Mouse (Mus musculus) lung, embryonic 14.5 days (tissue): ENCODE data around the gene Ola1. TPM values are rescaled to one million over a fixed set of nuclear protein-coding genes. Genes with fewer than 3 reads are reported as not detected.

Experiments
- ATAC-seq: fragments of 200-750 bp; cut with Nextera tagmentation; 2 replicates; pipeline ENCODE4 v1.8.0; 2017; ENCODE audit warnings: mild to moderate bottlenecking, moderate TSS enrichment, moderate library complexity; ENCODE audit not compliant: insufficient read depth
- DNase-seq: peaks from one replicate; pipeline ENCODE4 v3.0.0-alpha.2; 2015
- H3K27ac ChIP-seq: fragments of 300-500 bp; sonication (generic); 2 replicates; pipeline ENCODE4 v1.5.1; 2014; ENCODE audit warnings: low read depth, mild to moderate bottlenecking, moderate library complexity
- H3K27me3 ChIP-seq: fragments of 300-500 bp; sonication (generic); 2 replicates; pipeline ENCODE4 v1.6.1; 2014; ENCODE audit warnings: low read length, control low read depth; ENCODE audit not compliant: insufficient read depth
- H3K36me3 ChIP-seq: fragments of 300-500 bp; sonication (generic); 2 replicates; pipeline ENCODE4 v1.6.1; 2014; ENCODE audit warnings: control low read depth; ENCODE audit not compliant: insufficient read depth
- H3K4me1 ChIP-seq: fragments of 300-500 bp; sonication (generic); 2 replicates; pipeline ENCODE4 v1.6.1; 2014; ENCODE audit warnings: antibody characterized with exemption, control low read depth; ENCODE audit not compliant: insufficient read depth
- H3K4me2 ChIP-seq: fragments of 300-500 bp; sonication (generic); 2 replicates; pipeline ENCODE4 v1.6.1; 2014; ENCODE audit warnings: mild to moderate bottlenecking
- H3K4me3 ChIP-seq: fragments of 300-500 bp; sonication (generic); 2 replicates; pipeline ENCODE4 v1.5.1; 2014; ENCODE audit warnings: low read depth, low read length
- H3K9ac ChIP-seq: fragments of 300-500 bp; sonication (generic); 2 replicates; pipeline ENCODE4 v1.6.1; 2014
- H3K9me3 ChIP-seq: fragments of 300-500 bp; sonication (generic); 2 replicates; pipeline ENCODE4 v1.6.1; 2016; ENCODE audit warnings: low read depth, low read length, control low read depth
- CTCF ChIP-seq: IDR thresholded peaks from 2 replicates; pipeline ENCODE4 v1.5.1; 2016; ENCODE audit warnings: antibody characterized with exemption, low read depth
- WGBS: fragments of 180-500 bp; shearing (Covaris S2); extraction: QIAGEN DNeasy Blood & Tissue Kit; methylation state at CpG from one replicate; pipeline ENCODE4 v1.1.7; 2014; 5-methylcytosine and 5-hydroxymethylcytosine counted together
- polyA plus RNA-seq: library from polyadenylated mRNA; unstranded; fragments of >200 nt; fragmentation: Nextera tagmentation; extraction: Ambion mirVana; gene quantifications from 2 replicates; pipeline ENCODE4 v1.2.1, GENCODE M21; 2014

Gene Ola1
- polyA plus RNA-seq, 1 experiment from 2014 or later: 79.2 TPM

DNA sequence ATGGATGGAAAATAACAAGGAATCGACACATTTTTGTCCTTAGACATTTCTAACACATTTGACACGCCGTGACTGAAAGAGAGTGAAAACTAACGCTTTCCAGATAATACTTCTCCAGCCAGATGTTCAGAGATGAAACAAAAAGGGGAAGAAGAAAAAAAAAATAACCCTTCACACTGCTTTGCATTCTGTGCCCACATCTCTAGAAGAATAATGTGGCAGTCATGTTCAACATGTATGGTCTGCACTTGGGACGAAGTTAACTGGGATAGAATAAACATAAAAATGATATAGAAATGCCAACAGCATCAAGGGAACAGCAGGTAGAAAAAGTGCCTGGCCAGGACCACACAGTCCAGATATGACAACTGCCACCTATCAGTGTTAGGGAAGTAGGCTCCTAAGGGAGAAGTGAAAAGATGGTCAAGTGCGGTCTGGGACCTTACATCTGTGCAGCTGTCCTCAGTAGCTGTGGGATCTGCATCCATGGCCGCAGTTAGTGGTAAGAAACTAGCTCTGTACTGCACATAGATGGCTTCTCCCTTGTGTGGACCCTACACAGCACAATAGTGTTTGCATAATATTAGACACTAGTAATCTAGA, 149.4 kb downstream of the Ola1 start:
- Histone ChIP-seq H3K36me3 (no peaks in the 10 kb centered on the region), H3K27ac (no peak overlapping the region), H3K27me3 (no peaks in the 10 kb centered on the region), H3K4me3 (no peak overlapping the region), H3K4me2 (no peak overlapping the region), H3K4me1 (no peaks in the 10 kb centered on the region), H3K9me3 (no peaks in the 10 kb centered on the region), H3K9ac (no peak overlapping the region)
- WGBS: 85% methylated on average over 7 of the region's 7 CpGs
- DNase-seq (no peak), ATAC-seq (no peak)
- TF ChIP-seq CTCF: no peak

DNA sequence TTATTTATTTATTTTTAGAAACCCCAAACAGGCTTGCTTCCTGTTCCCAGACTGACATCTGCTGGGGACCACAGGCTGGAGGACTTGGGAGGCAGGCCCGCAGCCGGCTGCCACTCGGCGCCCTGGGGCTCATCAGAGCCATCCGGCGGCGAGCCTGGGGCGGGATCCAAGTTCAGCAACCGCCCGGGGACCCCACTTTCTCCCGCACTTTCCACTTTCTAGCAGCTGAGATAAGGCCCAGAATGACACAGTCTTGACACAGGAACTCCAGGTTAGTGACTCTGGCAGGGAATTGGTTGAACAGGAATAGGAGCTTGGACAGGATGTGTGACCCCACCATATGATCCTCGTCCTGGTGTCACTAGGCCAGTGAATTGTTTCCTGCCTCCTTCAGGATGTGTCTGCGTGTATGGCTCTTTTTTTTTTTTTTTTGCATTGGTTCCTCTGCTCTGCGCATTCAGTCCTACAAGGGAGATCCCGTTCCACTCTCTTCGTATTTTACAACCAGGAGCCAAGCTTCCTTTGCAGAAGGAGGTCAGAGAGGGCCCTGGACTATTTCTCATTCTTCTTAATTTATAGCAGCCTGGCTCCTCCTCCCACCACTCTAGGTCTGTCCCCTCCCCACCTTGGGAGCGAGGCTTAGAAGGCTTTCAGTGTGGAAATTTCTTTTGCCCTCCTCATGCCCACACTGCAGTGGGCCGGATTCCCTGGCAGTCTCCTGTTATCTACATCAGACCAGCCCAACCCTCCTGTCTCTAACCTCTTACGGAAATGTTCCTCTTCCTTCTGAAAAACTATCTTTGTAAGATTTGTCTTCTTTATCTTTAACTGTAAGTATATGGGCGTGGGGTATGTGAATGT, 152.2 kb downstream of the Ola1 start:
- Histone ChIP-seq H3K36me3 (no peaks in the 10 kb centered on the region), H3K9me3 (no peaks in the 10 kb centered on the region), H3K9ac (no peak overlapping the region), H3K27me3 (no peaks in the 10 kb centered on the region), H3K4me2 (peak overlapping the region; percentile 50), H3K4me1 (no peaks in the 10 kb centered on the region), H3K4me3 (no peak overlapping the region), H3K27ac (no peak overlapping the region)
- peak; percentile 51; the same call in 1 of the 2 replicates for TF ChIP-seq CTCF
- peak; percentile 65; the same call in 1 of the 2 replicates for ATAC-seq
- WGBS: 22% methylated on average over 20 of the region's 20 CpGs
- peak; percentile 72 for DNase-seq

GRCm38 (mm10) chr2:73063911-73064619, 154.7 kb downstream of the Ola1 start:
- peak; percentile 30 for DNase-seq
- 63% methylated on average over 14 of the region's 14 CpGs for WGBS
- H3K36me3 ChIP-seq: no peaks in the 10 kb centered on the region
- H3K4me1 ChIP-seq: 0 out of 2 replicates have a peak, but pooled peaks cover 4% of the 10 kb centered on the region
- H3K4me2 ChIP-seq: no peak overlapping the region
- ATAC-seq: no peak
- H3K27ac ChIP-seq: no peak overlapping the region
- H3K9me3 ChIP-seq: no peaks in the 10 kb centered on the region
- no peak overlapping the region for H3K4me3 ChIP-seq
- peak; percentile 39 for TF ChIP-seq CTCF
- H3K27me3 ChIP-seq: no peaks in the 10 kb centered on the region
- H3K9ac ChIP-seq: no peak overlapping the region

DNA sequence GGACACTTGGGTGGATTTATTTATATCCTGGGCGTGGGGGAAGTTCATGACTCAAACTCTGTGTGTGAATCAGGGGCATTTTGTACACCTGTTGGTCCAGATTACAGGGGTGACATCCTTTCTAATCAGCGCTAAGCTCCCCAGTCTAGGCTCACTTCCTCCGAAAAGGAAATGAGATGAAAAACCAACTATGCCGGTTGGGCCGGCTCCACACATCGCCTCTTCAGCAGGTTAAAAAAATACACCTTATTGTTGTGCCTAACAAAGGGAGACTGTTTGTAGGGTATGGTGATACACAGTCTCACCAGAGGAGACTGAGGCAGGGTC, 158.5 kb downstream of the Ola1 start:
- 0 out of 2 replicates have a peak, but pooled peaks cover 4% of the 10 kb centered on the region for H3K4me1 ChIP-seq
- no peak for TF ChIP-seq CTCF
- H3K4me3 ChIP-seq: no peak overlapping the region
- ATAC-seq (no peak), DNase-seq (no peak)
- no peak overlapping the region for H3K4me2 ChIP-seq
- H3K27me3 ChIP-seq: no peaks in the 10 kb centered on the region
- 54% methylated on average over 6 of the region's 6 CpGs for WGBS
- H3K9me3 ChIP-seq: no peaks in the 10 kb centered on the region
- no peak overlapping the region for H3K27ac ChIP-seq
- no peak overlapping the region for H3K9ac ChIP-seq
- no peaks in the 10 kb centered on the region for H3K36me3 ChIP-seq

DNA sequence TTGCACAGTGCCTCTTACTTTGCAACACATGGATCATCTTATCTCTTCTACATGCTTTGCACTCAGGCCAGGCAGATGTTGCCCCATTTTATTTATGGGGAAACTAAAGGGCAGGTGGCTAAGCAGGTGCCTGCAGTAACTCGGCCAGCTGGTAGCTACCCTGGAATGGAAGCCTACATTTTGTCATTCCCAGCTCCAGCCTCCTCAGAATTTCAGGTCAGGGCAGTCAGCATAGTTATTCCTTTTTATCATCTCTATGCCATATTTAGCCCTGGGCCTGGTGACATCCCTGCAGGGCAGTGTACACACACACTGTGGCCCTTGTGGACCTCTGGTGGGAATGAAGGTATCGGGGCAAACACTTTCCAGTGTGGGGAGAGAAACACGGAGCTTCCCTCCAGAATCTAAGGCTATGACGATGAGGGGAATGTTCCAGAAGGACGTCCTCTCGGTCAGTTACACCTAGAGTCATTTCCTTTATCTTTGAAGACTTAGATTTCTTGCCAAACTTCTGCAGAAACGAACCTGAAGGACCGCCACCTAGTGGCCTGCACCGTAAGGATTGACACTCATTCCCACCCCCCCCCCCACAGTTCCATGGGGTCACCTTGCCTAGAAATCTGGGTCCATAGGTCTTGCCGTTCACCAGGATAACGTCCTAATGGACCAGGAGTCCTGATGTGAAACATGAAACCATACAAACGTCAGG, 159.0 kb downstream of the Ola1 start:
- no peak overlapping the region for H3K27ac ChIP-seq
- peak; percentile 55 for TF ChIP-seq CTCF
- WGBS: 24% methylated on average over 12 of the region's 12 CpGs
- H3K27me3 ChIP-seq: no peaks in the 10 kb centered on the region
- H3K4me2 ChIP-seq: no peak overlapping the region
- H3K4me1 ChIP-seq: 0 out of 2 replicates have a peak, but pooled peaks cover 4% of the 10 kb centered on the region
- no peaks in the 10 kb centered on the region for H3K9me3 ChIP-seq
- H3K36me3 ChIP-seq: no peaks in the 10 kb centered on the region
- H3K9ac ChIP-seq: no peak overlapping the region
- ATAC-seq: no peak
- H3K4me3 ChIP-seq: no peak overlapping the region
- DNase-seq: peak; percentile 65

- Histone ChIP-seq H3K4me2 (no peak overlapping the region), H3K4me1 (0 out of 2 replicates have a peak, but pooled peaks cover 4% of the 10 kb centered on the region), H3K9ac (no peak overlapping the region), H3K9me3 (no peaks in the 10 kb centered on the region), H3K36me3 (no peaks in the 10 kb centered on the region), H3K27me3 (no peaks in the 10 kb centered on the region), H3K27ac (no peak overlapping the region), H3K4me3 (no peak overlapping the region)
- 94% methylated on average over 1 of the region's 1 CpGs for WGBS
- no peak for TF ChIP-seq CTCF
- no peak for ATAC-seq
- no peak for DNase-seq
Observed at GRCm38 (mm10) chr2:73058344-73058743, 160.4 kb downstream of the Ola1 start.
